Mouse (Mus musculus) ES-Bruce4 (cell line): Measurements from ENCODE around the gene Ccdc9.

ENCODE experiments used
- CTCF ChIP-seq: IDR thresholded peaks from one replicate; pipeline ENCODE4 v1.8.1; 2011; ENCODE audit warnings: low read depth, low read length
- EP300 ChIP-seq: IDR thresholded peaks from 2 replicates; pipeline ENCODE4 v1.6.1; 2011; ENCODE audit warnings: low read depth, low read length; ENCODE audit not compliant: insufficient read depth
- POLR2A ChIP-seq: IDR thresholded peaks from one replicate; pipeline ENCODE4 v1.8.1; 2011; ENCODE audit warnings: low read length; ENCODE audit not compliant: insufficient read depth

GRCm38 (mm10) chr7:16311453-16312004 lies 24.9 kb upstream of the Ccdc9 start:
- TF ChIP-seq CTCF, result no peak
- no peak for TF ChIP-seq EP300
- no peak for TF ChIP-seq POLR2A
